Mouse (Mus musculus) intestine, embryonic 16.5 days (tissue): ENCODE data around the gene Fbxo39. TPM values are rescaled to one million over a fixed set of nuclear protein-coding genes. Genes with fewer than 3 reads are reported as not detected.

ENCODE experiments used
- ATAC-seq: fragments of 200-750 bp; cut with Nextera tagmentation; 2 replicates; pipeline ENCODE4 v1.8.0; 2017; ENCODE audit warnings: moderate TSS enrichment, moderate library complexity
- H3K27ac ChIP-seq: fragments of 300-500 bp; sonication (generic); 2 replicates; pipeline ENCODE4 v1.5.1; 2014; ENCODE audit warnings: mild to moderate bottlenecking, low read length
- H3K27me3 ChIP-seq: fragments of 300-500 bp; sonication (generic); replicated peaks from 2 replicates; pipeline ENCODE4 v1.6.1; 2014; ENCODE audit warnings: low read length, control low read depth, mixed read lengths; ENCODE audit not compliant: control insufficient read depth, insufficient read depth
- H3K36me3 ChIP-seq: fragments of 300-500 bp; sonication (generic); 2 replicates; pipeline ENCODE4 v1.6.1; 2014; ENCODE audit warnings: low read length, control low read depth; ENCODE audit not compliant: control insufficient read depth, insufficient read depth
- H3K4me1 ChIP-seq: fragments of 300-500 bp; sonication (generic); 2 replicates; pipeline ENCODE4 v1.6.1; 2014; ENCODE audit warnings: low read length, control low read depth, mixed read lengths; ENCODE audit not compliant: control insufficient read depth, insufficient read depth
- H3K4me2 ChIP-seq: fragments of 300-500 bp; sonication (generic); 2 replicates; pipeline ENCODE4 v1.6.1; 2014; ENCODE audit warnings: low read depth, low read length, control low read depth
- H3K4me3 ChIP-seq: fragments of 300-500 bp; sonication (generic); 2 replicates; pipeline ENCODE4 v1.5.1; 2014; ENCODE audit warnings: mild to moderate bottlenecking, low read length
- H3K9ac ChIP-seq: fragments of 300-500 bp; sonication (generic); 2 replicates; pipeline ENCODE4 v1.6.1; 2014; ENCODE audit warnings: low read depth, low read length
- H3K9me3 ChIP-seq: fragments of 300-500 bp; sonication (generic); 2 replicates; pipeline ENCODE4 v1.6.1; 2016; ENCODE audit warnings: low read length, control low read depth; ENCODE audit not compliant: control insufficient read depth
- WGBS: fragments of 180-500 bp; shearing (Covaris S2); extraction: QIAGEN DNeasy Blood & Tissue Kit; methylation state at CpG from one replicate; pipeline ENCODE4 v1.1.7; 2014; 5-methylcytosine and 5-hydroxymethylcytosine counted together
- polyA plus RNA-seq: library from polyadenylated mRNA; unstranded; fragments of >200 nt; fragmentation: Nextera tagmentation; extraction: Ambion mirVana; gene quantifications from 2 replicates; pipeline ENCODE4 v1.2.1, GENCODE M21; 2015

Fbxo39 gene
- polyA plus RNA-seq, 1 experiment from 2014 or later, result not detected

GRCm38 (mm10) chr11:72283486-72284224 lies 30.6 kb upstream of the Fbxo39 start:
- Histone ChIP-seq H3K36me3 (no peaks in the 10 kb centered on the region), H3K27me3 (no peaks in the 10 kb centered on the region), H3K4me2 (no peak overlapping the region), H3K9me3 (no peaks in the 10 kb centered on the region), H3K4me3 (no peak overlapping the region), H3K27ac (no peak overlapping the region), H3K9ac (no peak overlapping the region), H3K4me1 (no peaks in the 10 kb centered on the region)
- no peak for ATAC-seq
- 87% methylated on average over 16 of the region's 16 CpGs for WGBS

GRCm38 (mm10) chr11:72284532-72285182 lies 29.6 kb upstream of the Fbxo39 start:
- H3K4me2 ChIP-seq, result no peak overlapping the region
- no peak overlapping the region for H3K27ac ChIP-seq
- no peak overlapping the region for H3K4me3 ChIP-seq
- no peaks in the 10 kb centered on the region for H3K9me3 ChIP-seq
- H3K4me1 ChIP-seq, result no peaks in the 10 kb centered on the region
- H3K9ac ChIP-seq, result no peak overlapping the region
- WGBS, result 78% methylated on average over 14 of the region's 14 CpGs
- no peaks in the 10 kb centered on the region for H3K36me3 ChIP-seq
- H3K27me3 ChIP-seq, result no peaks in the 10 kb centered on the region
- ATAC-seq, result no peak

- Histone ChIP-seq H3K36me3 (no peaks in the 10 kb centered on the region), H3K4me3 (no peak overlapping the region), H3K27ac (no peak overlapping the region), H3K9ac (no peak overlapping the region), H3K4me1 (no peaks in the 10 kb centered on the region), H3K4me2 (no peak overlapping the region), H3K27me3 (no peaks in the 10 kb centered on the region), H3K9me3 (no peaks in the 10 kb centered on the region)
- WGBS, result 72% methylated on average over 6 of the region's 6 CpGs
- ATAC-seq, result no peak
Measured at GRCm38 (mm10) chr11:72285971-72286480, 28.2 kb upstream of the Fbxo39 start.

GRCm38 (mm10) chr11:72286651-72287050 lies 27.6 kb upstream of the Fbxo39 start:
- Histone ChIP-seq H3K4me1 (no peaks in the 10 kb centered on the region), H3K27me3 (no peaks in the 10 kb centered on the region), H3K4me2 (no peak overlapping the region), H3K9ac (no peak overlapping the region), H3K9me3 (no peaks in the 10 kb centered on the region), H3K27ac (no peak overlapping the region), H3K36me3 (no peaks in the 10 kb centered on the region), H3K4me3 (no peak overlapping the region)
- ATAC-seq, result no peak
- WGBS, result 75% methylated on average over 3 of the region's 3 CpGs

GRCm38 (mm10) chr11:72287126-72287525 lies 27.1 kb upstream of the Fbxo39 start:
- Histone ChIP-seq H3K4me1 (no peaks in the 10 kb centered on the region), H3K4me3 (no peak overlapping the region), H3K4me2 (no peak overlapping the region), H3K9ac (no peak overlapping the region), H3K27me3 (no peaks in the 10 kb centered on the region), H3K9me3 (no peaks in the 10 kb centered on the region), H3K27ac (no peak overlapping the region), H3K36me3 (no peaks in the 10 kb centered on the region)
- no peak for ATAC-seq
- 88% methylated on average over 2 of the region's 2 CpGs for WGBS

GRCm38 (mm10) chr11:72287543-72287942 lies 26.7 kb upstream of the Fbxo39 start:
- Histone ChIP-seq H3K4me1 (no peaks in the 10 kb centered on the region), H3K9me3 (no peaks in the 10 kb centered on the region), H3K27ac (no peak overlapping the region), H3K36me3 (no peaks in the 10 kb centered on the region), H3K4me3 (no peak overlapping the region), H3K4me2 (no peak overlapping the region), H3K9ac (no peak overlapping the region), H3K27me3 (no peaks in the 10 kb centered on the region)
- no peak for ATAC-seq
- WGBS, result 83% methylated on average over 3 of the region's 3 CpGs

- 81% methylated on average over 2 of the region's 2 CpGs for WGBS
- H3K4me1 ChIP-seq, result no peaks in the 10 kb centered on the region
- no peak overlapping the region for H3K4me3 ChIP-seq
- no peak for ATAC-seq
- no peak overlapping the region for H3K9ac ChIP-seq
- H3K27ac ChIP-seq, result no peak overlapping the region
- no peaks in the 10 kb centered on the region for H3K9me3 ChIP-seq
- H3K4me2 ChIP-seq, result no peak overlapping the region
- H3K36me3 ChIP-seq, result no peaks in the 10 kb centered on the region
- no peaks in the 10 kb centered on the region for H3K27me3 ChIP-seq
Measured at GRCm38 (mm10) chr11:72293116-72293515, 21.1 kb upstream of the Fbxo39 start.

- no peaks in the 10 kb centered on the region for H3K9me3 ChIP-seq
- H3K4me1 ChIP-seq, result 0 out of 2 replicates have a peak, but pooled peaks cover 4% of the 10 kb centered on the region
- no peaks in the 10 kb centered on the region for H3K27me3 ChIP-seq
- 14% methylated on average over 6 of the region's 6 CpGs for WGBS
- H3K27ac ChIP-seq, result peak within 1 kb of the TSS; percentile 6; the same call in 1 of the 2 replicates
- peak within 1 kb of the TSS; percentile 46; the same call in 1 of the 2 replicates for H3K9ac ChIP-seq
- H3K4me2 ChIP-seq, result peak within 1 kb of the TSS; percentile 44
- ATAC-seq, result peak; percentile 89
- no peaks in the 10 kb centered on the region for H3K36me3 ChIP-seq
- H3K4me3 ChIP-seq, result peak within 1 kb of the TSS; percentile 28
Measured at GRCm38 (mm10) chr11:72301334-72301733, 12.9 kb upstream of the Fbxo39 start, which contains the start of gene Xaf1. TSS of gene Xaf1 (plus strand) at chr11:72301629.

GRCm38 (mm10) chr11:72302230-72302629 lies 12.0 kb upstream of the Fbxo39 start:
- peak overlapping the region; percentile 44; the same call in 1 of the 2 replicates for H3K4me2 ChIP-seq
- 0 out of 2 replicates have a peak overlapping the region, but pooled peaks have one; percentile 46 for H3K9ac ChIP-seq
- no peaks in the 10 kb centered on the region for H3K36me3 ChIP-seq
- H3K9me3 ChIP-seq, result no peaks in the 10 kb centered on the region
- WGBS, result 86% methylated on average over 7 of the region's 7 CpGs
- H3K27ac ChIP-seq, result 0 out of 2 replicates have a peak overlapping the region, but pooled peaks have one; percentile 6
- 0 out of 2 replicates have a peak, but pooled peaks cover 4% of the 10 kb centered on the region for H3K4me1 ChIP-seq
- peak overlapping the region; percentile 28 for H3K4me3 ChIP-seq
- no peak for ATAC-seq
- H3K27me3 ChIP-seq, result no peaks in the 10 kb centered on the region
